Comparison of ENCODE assay signal across 10 mouse cellular contexts in genomic region chr11:44924896-44925295, GRCm38 (mm10).
DNase-seq lines count a peak whose midpoint lies in the region; ATAC-seq and TF ChIP-seq lines count a peak whose summit lies in the region.
"Had no signal": no experiment of that assay in that cellular context is flagged by ENCODE, and none has a peak within 500 bp of the region (broad histone marks: within the 10 kb centered on the region; RNA-seq: fewer than 3 reads in every experiment).

No protein-coding gene starts in this region.

- H3K4me1 ChIP-seq in midbrain, embryonic 13.5 days (replicated peaks): 0 out of 2 replicates have a peak, but pooled peaks cover 4% of the 10 kb centered on the region
- no peaks in the 10 kb centered on the region for H3K4me1 ChIP-seq in midbrain, embryonic 14.5 days (ENCODE audit: control insufficient read depth, insufficient read depth, low read length)
- H3K4me1 ChIP-seq in limb, embryonic 11.5 days (ENCODE audit: control insufficient read depth, insufficient read depth, low read length): peaks cover 15% of the 10 kb centered on the region
- no peaks in the 10 kb centered on the region for H3K4me1 ChIP-seq in intestine, postnatal 0 days (replicated peaks; ENCODE audit: control insufficient read depth, insufficient read depth, low read length)

- no peaks in the 10 kb centered on the region for H3K27me3 ChIP-seq in midbrain, embryonic 13.5 days
- no peaks in the 10 kb centered on the region for H3K27me3 ChIP-seq in midbrain, embryonic 14.5 days (ENCODE audit: control insufficient read depth, insufficient read depth, low read length)
- H3K27me3 ChIP-seq in limb, embryonic 11.5 days (ENCODE audit: control insufficient read depth, insufficient read depth, low read length): no peaks in the 10 kb centered on the region
- no peaks in the 10 kb centered on the region for H3K27me3 ChIP-seq in intestine, postnatal 0 days (replicated peaks; ENCODE audit: control insufficient read depth, insufficient read depth, low read length)
- H3K27me3 ChIP-seq: neural tube, embryonic 12.5 days had no signal

- no peak for TF ChIP-seq CTCF in intestine, postnatal 0 days (IDR thresholded peaks at IDR 0.05; ENCODE audit: low read depth)

- H3K9ac ChIP-seq in midbrain, embryonic 13.5 days (replicated peaks): no peak overlapping the region
- H3K9ac ChIP-seq in midbrain, embryonic 14.5 days (replicated peaks; ENCODE audit: low read length): no peak overlapping the region
- H3K9ac ChIP-seq in limb, embryonic 11.5 days (ENCODE audit: low read length): no peak overlapping the region
- H3K9ac ChIP-seq in intestine, postnatal 0 days (ENCODE audit: low read depth, low read length): no peak overlapping the region
- H3K9ac ChIP-seq: neural tube, embryonic 12.5 days had no signal

- no peaks in the 10 kb centered on the region for H3K36me3 ChIP-seq in midbrain, embryonic 13.5 days
- no peaks in the 10 kb centered on the region for H3K36me3 ChIP-seq in midbrain, embryonic 14.5 days (ENCODE audit: control insufficient read depth, insufficient read depth, low read length)
- no peaks in the 10 kb centered on the region for H3K36me3 ChIP-seq in limb, embryonic 11.5 days (ENCODE audit: control insufficient read depth, insufficient read depth, low read length)
- H3K36me3 ChIP-seq in intestine, postnatal 0 days (ENCODE audit: control insufficient read depth, insufficient read depth): no peaks in the 10 kb centered on the region
- H3K36me3 ChIP-seq: neural tube, embryonic 12.5 days had no signal

- no peak overlapping the region for H3K4me2 ChIP-seq in midbrain, embryonic 13.5 days (replicated peaks)
- no peak overlapping the region for H3K4me2 ChIP-seq in midbrain, embryonic 14.5 days (ENCODE audit: low read length)
- no peak overlapping the region for H3K4me2 ChIP-seq in limb, embryonic 11.5 days (ENCODE audit: low read depth, severe bottlenecking)
- no peak overlapping the region for H3K4me2 ChIP-seq in intestine, postnatal 0 days (replicated peaks; ENCODE audit: low read depth)
- H3K4me2 ChIP-seq: neural tube, embryonic 12.5 days had no signal

- WGBS in midbrain, embryonic 13.5 days: 43% methylated on average over 8 of the region's 8 CpGs
- 46% methylated on average over 8 of the region's 8 CpGs for WGBS in midbrain, embryonic 14.5 days
- 19% methylated on average over 8 of the region's 8 CpGs for WGBS in limb, embryonic 11.5 days
- WGBS in intestine, postnatal 0 days: 47% methylated on average over 8 of the region's 8 CpGs

- no peaks in the 10 kb centered on the region for H3K9me3 ChIP-seq in midbrain, embryonic 13.5 days
- H3K9me3 ChIP-seq in midbrain, embryonic 14.5 days (ENCODE audit: control insufficient read depth, low read length): no peaks in the 10 kb centered on the region
- H3K9me3 ChIP-seq in limb, embryonic 11.5 days (ENCODE audit: control insufficient read depth, low read length): no peaks in the 10 kb centered on the region
- H3K9me3 ChIP-seq in intestine, postnatal 0 days (ENCODE audit: control insufficient read depth): no peaks in the 10 kb centered on the region
- H3K9me3 ChIP-seq: neural tube, embryonic 12.5 days had no signal

- no peak overlapping the region for H3K4me3 ChIP-seq in midbrain, embryonic 13.5 days (replicated peaks)
- H3K4me3 ChIP-seq in midbrain, embryonic 14.5 days (replicated peaks; ENCODE audit: low read depth, low read length): no peak overlapping the region
- no peak overlapping the region for H3K4me3 ChIP-seq in limb, embryonic 11.5 days (ENCODE audit: low read depth, low read length)
- no peak overlapping the region for H3K4me3 ChIP-seq in intestine, postnatal 0 days (ENCODE audit: low read depth, low read length)
- H3K4me3 ChIP-seq: neural tube, embryonic 12.5 days had no signal

- DNase-seq in midbrain, embryonic 14.5 days: no peak
- DNase-seq in embryo, embryonic 10.5 days (ENCODE audit: low spot score): peak; percentile 47
- DNase-seq in limb, embryonic 11.5 days (ENCODE audit: low spot score): peak; percentile 59
- DNase-seq in thymus, postnatal 36 days: peak; percentile 43 to 69
- no peak for DNase-seq in retina, postnatal 1 day
- DNase-seq: cerebellum, postnatal 14 days had no signal

- H3K27ac ChIP-seq in midbrain, embryonic 13.5 days: peak overlapping the region; percentile 15; the same call in 1 of the 2 replicates
- H3K27ac ChIP-seq in midbrain, embryonic 14.5 days (replicated peaks; ENCODE audit: low read depth, low read length): no peak overlapping the region
- H3K27ac ChIP-seq in limb, embryonic 11.5 days (replicated peaks; ENCODE audit: low read depth, low read length): peak overlapping the region; percentile 57
- no peak overlapping the region for H3K27ac ChIP-seq in intestine, postnatal 0 days (ENCODE audit: low read depth, low read length)
- H3K27ac ChIP-seq: kidney, postnatal 0 days; neural tube, embryonic 12.5 days had no signal

- no peak for ATAC-seq in midbrain, embryonic 13.5 days
- no peak for ATAC-seq in midbrain, embryonic 14.5 days (ENCODE audit: low FRiP score, low TSS enrichment)
- peak; percentile 58; the same call in 1 of the 2 replicates for ATAC-seq in limb, embryonic 11.5 days (ENCODE audit: insufficient number of reproducible peaks, low FRiP score, low TSS enrichment, low read depth)
- ATAC-seq in intestine, postnatal 0 days: no peak

Comparison
In these comparisons a context has a peak if more than half of its experiments do, and no peak if none do; other contexts are left out.
1. H3K27ac ChIP-seq: peak in midbrain, embryonic 13.5 days (single experiment) and limb, embryonic 11.5 days (single experiment); none in midbrain, embryonic 14.5 days (single experiment) and intestine, postnatal 0 days (single experiment).
2. DNase-seq: peak in embryo, embryonic 10.5 days (single experiment), limb, embryonic 11.5 days (single experiment) and thymus, postnatal 36 days (2 of 2); none in midbrain, embryonic 14.5 days (single experiment) and retina, postnatal 1 day (single experiment).